Mouse (Mus musculus) fat pad, adult 2 months (tissue): ENCODE measurements around the gene C87499.
A peak's percentile ranks its signal among the peaks of the same experiment; 100 is the strongest.

Experiments used
- DNase-seq: peaks from one replicate; pipeline ENCODE4 v3.0.0-alpha.2; 2011; ENCODE audit warnings: low read depth, low spot score; ENCODE audit errors: extremely low read depth

Gene C87499

GRCm38 (mm10) chr4:88634311-88634710 lies at the start of gene C87499:
Gene C87499, minus strand, starts transcription at chr4:88634411.
- no peak for DNase-seq

- DNase-seq, result no peak
Observed at GRCm38 (mm10) chr4:88683812-88684211, 49.6 kb upstream of the C87499 start, which contains the start of gene Ifna2. Gene Ifna2, minus strand, starts transcription at chr4:88683912.

- DNase-seq, result no peak
Observed at GRCm38 (mm10) chr4:88681353-88681752, 47.1 kb upstream of the C87499 start.

- DNase-seq, result no peak
Observed at GRCm38 (mm10) chr4:88680362-88680761, 46.2 kb upstream of the C87499 start.

- no peak for DNase-seq
Observed at GRCm38 (mm10) chr4:88676824-88677223, 42.6 kb upstream of the C87499 start, which contains the start of gene Ifna16. Gene Ifna16, minus strand, starts transcription at chr4:88676924.

- no peak for DNase-seq
Observed at GRCm38 (mm10) chr4:88655461-88655860, 21.2 kb upstream of the C87499 start.

- no peak for DNase-seq
Observed at GRCm38 (mm10) chr4:88653644-88654043, 19.4 kb upstream of the C87499 start.

- no peak for DNase-seq
Observed at GRCm38 (mm10) chr4:88644359-88644758, 10.1 kb upstream of the C87499 start, which contains the start of gene Ifna13. Gene Ifna13, minus strand, starts transcription at chr4:88644459.

GRCm38 (mm10) chr4:88642526-88642925 lies 8.3 kb upstream of the C87499 start:
- no peak for DNase-seq

- DNase-seq, result peak; percentile 58
Observed at GRCm38 (mm10) chr4:88641077-88641831, 7.0 kb upstream of the C87499 start.

GRCm38 (mm10) chr4:88640704-88641076 lies 6.5 kb upstream of the C87499 start:
- DNase-seq, result no peak

- DNase-seq, result no peak
Observed at GRCm38 (mm10) chr4:88603276-88603675, 30.9 kb downstream of the C87499 start, which contains the start of gene Ifna12. Gene Ifna12, minus strand, starts transcription at chr4:88603376.

- no peak for DNase-seq
Observed at GRCm38 (mm10) chr4:88592285-88592684, 41.9 kb downstream of the C87499 start, which contains the start of gene Ifna9. Gene Ifna9, minus strand, starts transcription at chr4:88592385.
